Mouse (Mus musculus) kidney, postnatal 0 days (tissue): ENCODE measurements around the gene Myrf. TPM values are rescaled to one million over a fixed set of nuclear protein-coding genes. Genes with fewer than 3 reads are reported as not detected.

Experiments used
- ATAC-seq: fragments of 200-750 bp; cut with Nextera tagmentation; replicated peaks from 2 replicates; pipeline ENCODE4 v1.8.0; 2017; ENCODE audit warnings: low read depth, moderate number of reproducible peaks, moderate TSS enrichment, moderate library complexity; ENCODE audit not compliant: low FRiP score
- DNase-seq: peaks from one replicate; pipeline ENCODE4 v3.0.0-alpha.2; 2016; ENCODE audit warnings: low spot score
- H3K27ac ChIP-seq: fragments of 300-500 bp; sonication (generic); 2 replicates; pipeline ENCODE4 v1.5.1; 2014; ENCODE audit warnings: mild to moderate bottlenecking
- H3K27me3 ChIP-seq: fragments of 300-500 bp; sonication (generic); 2 replicates; pipeline ENCODE4 v1.6.1; 2014; ENCODE audit warnings: low read length, mixed read lengths; ENCODE audit not compliant: insufficient read depth
- H3K36me3 ChIP-seq: fragments of 300-500 bp; sonication (generic); 2 replicates; pipeline ENCODE4 v1.6.1; 2014; ENCODE audit warnings: low read length, mixed read lengths; ENCODE audit not compliant: insufficient read depth
- H3K4me1 ChIP-seq: fragments of 300-500 bp; sonication (generic); replicated peaks from 2 replicates; pipeline ENCODE4 v1.6.1; 2014; ENCODE audit warnings: antibody characterized with exemption, low read length, mixed read lengths; ENCODE audit not compliant: insufficient read depth
- H3K4me2 ChIP-seq: fragments of 300-500 bp; sonication (generic); 2 replicates; pipeline ENCODE4 v1.6.1; 2014; ENCODE audit warnings: mild to moderate bottlenecking, low read length, moderate library complexity, mixed read lengths
- H3K4me3 ChIP-seq: fragments of 300-500 bp; sonication (generic); replicated peaks from 2 replicates; pipeline ENCODE4 v1.5.1; 2014; ENCODE audit warnings: low read depth, low read length
- H3K9ac ChIP-seq: fragments of 300-500 bp; sonication (generic); 2 replicates; pipeline ENCODE4 v1.6.1; 2014; ENCODE audit warnings: low read depth, low read length
- H3K9me3 ChIP-seq: fragments of 300-500 bp; sonication (generic); replicated peaks from 2 replicates; pipeline ENCODE4 v1.6.1; 2016; ENCODE audit warnings: low read length, inconsistent platforms, mixed read lengths
- CTCF ChIP-seq: IDR thresholded peaks from 2 replicates; pipeline ENCODE4 v1.5.1; 2016; ENCODE audit warnings: antibody characterized with exemption, low read depth, mild to moderate bottlenecking, moderate library complexity
- WGBS: fragments of 180-500 bp; shearing (Covaris S2); extraction: QIAGEN DNeasy Blood & Tissue Kit; methylation state at CpG from one replicate; pipeline ENCODE4 v1.1.7; 2014; 5-methylcytosine and 5-hydroxymethylcytosine counted together
- polyA plus RNA-seq: library from polyadenylated mRNA; unstranded; fragments of >200 nt; fragmentation: Nextera tagmentation; extraction: Ambion mirVana; gene quantifications from 2 replicates; pipeline ENCODE4 v1.2.1, GENCODE M21; 2015

Gene Myrf
- polyA plus RNA-seq, 1 experiment from 2014 or later: 1.5 TPM

DNA sequence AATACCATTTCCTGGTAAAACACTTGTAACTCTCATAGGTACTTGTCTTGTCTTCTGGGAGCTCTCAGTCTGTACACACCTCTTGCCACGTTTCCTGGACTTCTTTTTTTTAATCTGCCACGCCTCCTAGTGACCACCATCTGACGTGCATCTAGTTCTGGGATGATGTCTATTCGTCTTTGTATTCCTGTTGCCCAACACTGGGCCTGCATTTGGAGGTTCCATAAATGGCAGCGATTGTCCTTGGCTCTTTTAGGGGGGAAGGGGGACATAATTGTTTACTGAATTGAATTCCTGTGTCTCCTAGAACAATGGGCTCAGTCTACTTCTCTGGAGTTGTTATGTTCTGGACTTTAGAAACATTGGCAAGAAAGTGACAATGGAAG, 35.9 kb downstream of the Myrf start:
- ATAC-seq (no peak), DNase-seq (peak; percentile 82)
- Histone ChIP-seq H3K9ac (peak overlapping the region; percentile 74), H3K9me3 (no peaks in the 10 kb centered on the region), H3K4me3 (peak overlapping the region; percentile 74), H3K27me3 (no peaks in the 10 kb centered on the region), H3K27ac (peak overlapping the region; percentile 76), H3K4me1 (peaks cover 12% of the 10 kb centered on the region; the same call in 1 of the 2 replicates), H3K4me2 (peak overlapping the region; percentile 66), H3K36me3 (peaks cover 27% of the 10 kb centered on the region)
- peak; percentile 55 for TF ChIP-seq CTCF
- under 1% methylated on average over 5 of the region's 5 CpGs for whole genome bisulfite sequencing

DNA sequence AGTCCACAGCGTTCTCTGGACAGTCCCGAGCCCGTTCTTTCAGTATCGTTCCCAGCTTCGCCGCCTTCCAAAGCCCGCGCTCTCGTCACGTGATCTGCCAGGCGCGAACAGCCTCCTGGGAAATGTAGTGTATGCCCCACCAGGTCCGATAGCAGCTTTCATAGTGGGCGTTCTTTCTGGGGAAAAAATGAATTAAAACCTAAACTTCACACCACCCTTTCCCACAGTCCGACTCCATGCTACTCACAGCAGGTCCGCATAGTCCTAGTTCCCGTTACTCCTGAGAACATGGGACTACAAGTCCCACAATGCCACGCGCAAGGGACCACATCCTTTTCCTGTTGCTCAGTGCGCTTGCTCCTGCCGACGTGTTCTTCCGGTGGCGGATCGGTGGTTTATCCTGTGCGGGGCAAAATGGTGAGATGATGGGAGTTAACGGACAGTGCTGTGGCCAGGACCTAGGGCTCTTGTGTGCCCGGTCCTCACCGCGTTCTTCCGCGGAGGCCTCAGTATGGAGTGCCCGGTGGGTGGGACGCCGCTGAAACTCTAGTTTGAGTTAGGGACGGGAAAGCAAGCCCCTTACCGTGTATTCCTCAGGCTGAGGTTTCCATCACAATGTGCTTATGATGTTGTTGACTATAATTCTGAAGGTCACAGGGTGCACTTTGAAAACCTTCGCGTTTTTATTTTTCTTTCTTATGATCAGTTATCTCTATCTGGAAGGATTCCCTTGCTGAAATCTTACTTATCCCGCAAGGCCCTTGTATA, 36.5 kb downstream of the Myrf start, which contains the start of the genes Tmem258 and Fen1:
Gene Tmem258, plus strand, starts transcription at position 167 of the 768 bp plus-strand sequence.
Gene Fen1, minus strand, starts transcription at position 322 of the 768 bp plus-strand sequence.
- peak within 1 kb of the TSS; percentile 74 for H3K9ac ChIP-seq
- peak within 1 kb of the TSS; percentile 74 for H3K4me3 ChIP-seq
- H3K4me2 ChIP-seq: peak within 1 kb of the TSS; percentile 66
- WGBS: under 1% methylated on average over 40 of the region's 40 CpGs
- peaks cover 32% of the 10 kb centered on the region for H3K36me3 ChIP-seq
- H3K27ac ChIP-seq: peak within 1 kb of the TSS; percentile 76
- H3K4me1 ChIP-seq: peaks cover 12% of the 10 kb centered on the region; the same call in 1 of the 2 replicates
- no peaks in the 10 kb centered on the region for H3K27me3 ChIP-seq
- TF ChIP-seq CTCF: no peak
- DNase-seq (peak; percentile 94), ATAC-seq (peak; percentile 91)
- H3K9me3 ChIP-seq: no peaks in the 10 kb centered on the region

DNA sequence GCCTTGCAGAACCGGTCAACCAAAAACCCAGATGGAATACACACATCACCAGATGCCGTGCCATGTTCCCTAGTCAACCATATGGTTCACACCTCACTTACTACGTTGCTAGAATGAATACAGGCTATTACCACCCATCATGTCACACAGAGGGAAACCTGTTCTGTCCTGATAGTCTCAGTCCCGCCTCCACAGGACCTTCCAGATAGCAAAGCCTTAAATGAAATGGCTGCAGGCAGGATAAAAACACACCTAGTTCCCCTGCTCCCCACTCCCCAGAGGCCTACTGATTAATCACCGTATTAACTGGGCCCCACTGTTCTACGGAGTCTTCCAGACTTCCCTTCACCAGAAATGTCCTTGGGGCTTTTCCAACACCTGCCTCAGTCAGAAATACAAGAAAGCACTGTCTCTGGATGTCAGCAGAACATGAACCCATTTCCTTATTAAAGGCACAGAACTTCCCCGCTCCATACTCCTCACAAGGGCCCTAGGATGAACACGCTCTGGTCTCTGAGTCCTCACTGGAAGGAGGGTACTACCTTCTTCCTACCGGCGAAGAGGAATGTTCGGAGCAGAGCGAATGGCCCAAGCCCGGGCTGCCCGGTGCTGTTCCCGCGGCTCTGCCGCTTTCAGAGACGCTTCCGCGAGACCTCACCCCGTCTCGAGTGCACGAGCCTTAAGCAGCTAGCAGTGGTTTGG, 37.3 kb downstream of the Myrf start:
- peaks cover 12% of the 10 kb centered on the region; the same call in 1 of the 2 replicates for H3K4me1 ChIP-seq
- no peaks in the 10 kb centered on the region for H3K9me3 ChIP-seq
- DNase-seq (no peak), ATAC-seq (0 out of 2 replicates have a peak, but pooled peaks have one; percentile 41)
- H3K9ac ChIP-seq: peak overlapping the region; percentile 74
- H3K4me3 ChIP-seq: peak overlapping the region; percentile 74
- H3K27ac ChIP-seq: peak overlapping the region; percentile 76
- no peak for TF ChIP-seq CTCF
- peak overlapping the region; percentile 66 for H3K4me2 ChIP-seq
- 2% methylated on average over 23 of the region's 23 CpGs for WGBS
- H3K36me3 ChIP-seq: peaks cover 27% of the 10 kb centered on the region
- H3K27me3 ChIP-seq: no peaks in the 10 kb centered on the region

DNA sequence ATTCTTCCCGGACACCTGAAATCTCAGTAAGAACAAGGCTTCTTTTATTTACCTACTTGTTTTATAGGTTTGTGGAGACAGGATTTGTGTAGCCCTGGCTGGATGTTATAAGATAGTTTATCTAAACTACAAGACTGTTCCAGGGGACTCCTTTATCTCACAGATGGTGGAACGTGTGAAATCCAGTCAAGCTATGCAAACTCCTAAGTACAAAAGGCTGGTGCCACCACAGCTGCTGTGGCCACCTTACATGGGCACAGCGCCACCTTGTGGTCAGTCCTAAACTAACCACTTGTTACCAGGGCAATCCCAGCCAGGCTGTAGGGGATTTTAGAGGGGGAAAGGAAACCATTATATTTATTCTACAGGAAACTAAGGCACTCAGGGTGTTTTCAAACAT, 41.8 kb downstream of the Myrf start:
- H3K27me3 ChIP-seq: no peaks in the 10 kb centered on the region
- no peak overlapping the region for H3K27ac ChIP-seq
- peak; percentile 90 for DNase-seq
- no peaks in the 10 kb centered on the region for H3K9me3 ChIP-seq
- H3K36me3 ChIP-seq: peaks cover 31% of the 10 kb centered on the region
- H3K9ac ChIP-seq: no peak overlapping the region
- H3K4me2 ChIP-seq: no peak overlapping the region
- WGBS: 28% methylated on average over 3 of the region's 3 CpGs
- H3K4me1 ChIP-seq: peaks cover 8% of the 10 kb centered on the region; the same call in 1 of the 2 replicates
- no peak; the same call in 1 of the 2 replicates for ATAC-seq
- no peak overlapping the region for H3K4me3 ChIP-seq
- TF ChIP-seq CTCF: peak; percentile 95

DNA sequence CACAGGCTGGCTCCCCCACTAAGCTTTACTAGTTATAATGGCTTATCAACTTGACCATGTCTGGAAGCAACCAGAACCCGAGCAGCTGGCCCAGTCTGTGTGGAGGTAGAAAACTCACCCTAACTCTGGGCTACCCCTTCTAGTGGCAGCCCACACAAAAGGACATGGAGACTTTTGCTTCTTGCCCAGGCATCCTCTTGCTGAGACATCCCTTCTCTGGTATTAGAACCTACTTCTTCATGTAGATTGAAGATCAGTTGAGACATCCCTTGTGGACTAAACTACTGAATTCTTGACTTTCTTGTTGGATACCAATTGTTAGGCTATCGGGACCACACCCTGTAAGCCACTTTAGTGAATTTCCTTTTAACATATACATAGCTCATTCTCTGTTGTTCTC, 42.3 kb downstream of the Myrf start:
- Histone ChIP-seq H3K27me3 (no peaks in the 10 kb centered on the region), H3K36me3 (peaks cover 33% of the 10 kb centered on the region)
- TF ChIP-seq CTCF: no peak

DNA sequence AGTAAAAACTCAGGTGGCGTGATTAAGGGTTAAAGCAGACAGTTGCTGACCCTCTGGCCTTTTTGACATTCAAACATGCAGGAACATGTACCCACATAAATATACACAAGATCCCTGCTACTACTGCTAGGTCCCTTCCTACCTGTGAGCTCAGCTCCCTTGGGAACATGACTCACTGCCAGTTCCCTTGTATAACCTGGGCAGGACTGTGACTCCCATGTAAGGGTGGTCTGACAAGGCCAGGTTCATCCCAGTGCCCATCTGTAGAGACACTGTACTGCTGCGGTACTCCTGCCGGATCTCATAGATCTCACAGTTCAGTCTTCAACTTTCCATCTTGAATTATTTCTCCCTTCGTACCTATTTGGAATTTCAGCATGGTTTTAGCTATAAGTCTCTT, 43.4 kb downstream of the Myrf start:
- H3K4me1 ChIP-seq: no peaks in the 10 kb centered on the region
- no peak overlapping the region for H3K9ac ChIP-seq
- ATAC-seq (no peak), DNase-seq (no peak)
- H3K27ac ChIP-seq: no peak overlapping the region
- no peak for TF ChIP-seq CTCF
- WGBS: 91% methylated on average over 4 of the region's 4 CpGs
- peaks cover 42% of the 10 kb centered on the region for H3K36me3 ChIP-seq
- no peak overlapping the region for H3K4me3 ChIP-seq
- H3K27me3 ChIP-seq: no peaks in the 10 kb centered on the region
- no peaks in the 10 kb centered on the region for H3K9me3 ChIP-seq
- no peak overlapping the region for H3K4me2 ChIP-seq

More for the DNA sequence above, 42.3 kb downstream of the Myrf start:
- Histone ChIP-seq H3K9ac (no peak overlapping the region), H3K4me1 (peaks cover 8% of the 10 kb centered on the region; the same call in 1 of the 2 replicates), H3K4me3 (no peak overlapping the region), H3K27ac (no peak overlapping the region), H3K9me3 (no peaks in the 10 kb centered on the region), H3K4me2 (no peak overlapping the region)
- ATAC-seq (no peak), DNase-seq (no peak)
- WGBS: 79% methylated on average over 2 of the region's 2 CpGs
